Mouse (Mus musculus) urinary bladder, adult 2 months (tissue): ENCODE data around the gene Polr1d. TPM values are rescaled to one million over a fixed set of nuclear protein-coding genes. Genes with fewer than 3 reads are reported as not detected.

Experiments
- DNase-seq: peaks from one replicate; pipeline ENCODE4 v3.0.0; 2022; ENCODE audit warnings: low spot score
- polyA plus RNA-seq: library from polyadenylated mRNA; depleted of rRNA; stranded (reverse); fragments of >200 nt; gene quantifications from 2 replicates; pipeline ENCODE4 v1.2.3, GENCODE M21; 2012

Gene Polr1d
- polyA plus RNA-seq, 1 experiment = 126 TPM

- no peak for DNase-seq
These were observed 10.0 kb downstream of the Polr1d start for GRCm38 (mm10) chr5:147086816-147087215.

- DNase-seq = no peak
These were observed 13.0 kb downstream of the Polr1d start for GRCm38 (mm10) chr5:147089836-147090235.

- no peak for DNase-seq
These were observed 13.6 kb downstream of the Polr1d start for GRCm38 (mm10) chr5:147090256-147090963.

GRCm38 (mm10) chr5:147092448-147092847, 15.6 kb downstream of the Polr1d start:
- DNase-seq = no peak

GRCm38 (mm10) chr5:147094296-147094695, 17.4 kb downstream of the Polr1d start:
- DNase-seq = no peak

- no peak for DNase-seq
These were observed 19.7 kb downstream of the Polr1d start for GRCm38 (mm10) chr5:147096586-147096985.

- DNase-seq = no peak
These were observed 21.8 kb downstream of the Polr1d start for GRCm38 (mm10) chr5:147098667-147099066.

GRCm38 (mm10) chr5:147100180-147100579, 23.3 kb downstream of the Polr1d start:
- no peak for DNase-seq

- DNase-seq = no peak
These were observed 25.4 kb downstream of the Polr1d start for GRCm38 (mm10) chr5:147102295-147102694.

- no peak for DNase-seq
These were observed 30.4 kb downstream of the Polr1d start for GRCm38 (mm10) chr5:147107276-147107675.

GRCm38 (mm10) chr5:147108861-147109591, 32.2 kb downstream of the Polr1d start:
- no peak for DNase-seq

GRCm38 (mm10) chr5:147114738-147115137, 37.9 kb downstream of the Polr1d start:
- no peak for DNase-seq

- DNase-seq = no peak
These were observed 38.8 kb downstream of the Polr1d start for GRCm38 (mm10) chr5:147115631-147116030.

GRCm38 (mm10) chr5:147117027-147117426, 40.2 kb downstream of the Polr1d start:
- no peak for DNase-seq

GRCm38 (mm10) chr5:147121146-147121545, 44.3 kb downstream of the Polr1d start:
- DNase-seq = no peak

- no peak for DNase-seq
These were observed 47.9 kb downstream of the Polr1d start for GRCm38 (mm10) chr5:147124794-147125193.

GRCm38 (mm10) chr5:147125542-147126185, 48.8 kb downstream of the Polr1d start:
- DNase-seq = no peak

- DNase-seq = no peak
These were observed 51.0 kb downstream of the Polr1d start for GRCm38 (mm10) chr5:147127860-147128259.

- no peak for DNase-seq
These were observed 52.6 kb downstream of the Polr1d start for GRCm38 (mm10) chr5:147129484-147129883.

- DNase-seq = no peak
These were observed 55.1 kb downstream of the Polr1d start for GRCm38 (mm10) chr5:147131912-147132311.

- DNase-seq = no peak
These were observed 56.8 kb downstream of the Polr1d start for GRCm38 (mm10) chr5:147133662-147134061.

GRCm38 (mm10) chr5:147134341-147135088, 57.7 kb downstream of the Polr1d start:
- DNase-seq = no peak
